Mouse (Mus musculus) liver, postnatal 0 days (tissue): ENCODE measurements at regions not wholly inside any gene's neighbourhood (a gene's known extent, or its start where the extent isn't known, plus 50 kb on each side); places are given as distances from the start of the nearest gene placed in this dataset.
A peak's percentile ranks its signal among the peaks of the same experiment; 100 is the strongest.

Experiments used
- ATAC-seq: fragments of 200-750 bp; cut with Nextera tagmentation; 2 replicates; pipeline ENCODE4 v1.8.0; 2017; ENCODE audit warnings: mild to moderate bottlenecking, moderate library complexity
- DNase-seq: peaks from one replicate; pipeline ENCODE4 v3.0.0-alpha.2; 2016
- H3K27ac ChIP-seq: fragments of 300-500 bp; sonication (generic); 2 replicates; pipeline ENCODE4 v1.5.1; 2014; ENCODE audit warnings: antibody characterized with exemption, moderate library complexity, mild to moderate bottlenecking, low read depth
- H3K27me3 ChIP-seq: fragments of 300-500 bp; sonication (generic); 2 replicates; pipeline ENCODE4 v1.6.1; 2014; ENCODE audit warnings: low read length, control low read depth, mixed read lengths; ENCODE audit not compliant: insufficient read depth
- H3K36me3 ChIP-seq: fragments of 300-500 bp; sonication (generic); replicated peaks from 2 replicates; pipeline ENCODE4 v1.6.1; 2014; ENCODE audit warnings: mild to moderate bottlenecking, control low read depth, low read length, moderate library complexity, mixed read lengths; ENCODE audit not compliant: insufficient read depth
- H3K4me1 ChIP-seq: fragments of 300-500 bp; sonication (generic); 2 replicates; pipeline ENCODE4 v1.6.1; 2014; ENCODE audit warnings: antibody characterized with exemption, mild to moderate bottlenecking, control low read depth; ENCODE audit not compliant: insufficient read depth
- H3K4me2 ChIP-seq: fragments of 300-500 bp; sonication (generic); 2 replicates; pipeline ENCODE4 v1.6.1; 2014; ENCODE audit warnings: low read depth, mild to moderate bottlenecking, low read length, moderate library complexity, mixed read lengths
- H3K4me3 ChIP-seq: fragments of 300-500 bp; sonication (generic); 2 replicates; pipeline ENCODE4 v1.5.1; 2014; ENCODE audit warnings: low read depth, low read length
- H3K9ac ChIP-seq: fragments of 300-500 bp; sonication (generic); replicated peaks from 2 replicates; pipeline ENCODE4 v1.6.1; 2014; ENCODE audit warnings: mild to moderate bottlenecking, moderate library complexity
- H3K9me3 ChIP-seq: fragments of 300-500 bp; sonication (generic); 2 replicates; pipeline ENCODE4 v1.6.1; 2016; ENCODE audit warnings: mild to moderate bottlenecking, control low read depth, low read length, mixed read lengths
- CTCF ChIP-seq: sonication (generic); IDR thresholded peaks from 2 replicates; pipeline ENCODE4 v1.5.1; 2016; ENCODE audit warnings: antibody characterized with exemption, low read depth
- EP300 ChIP-seq: IDR thresholded peaks from 2 replicates; pipeline ENCODE4 v1.6.1; 2016; ENCODE audit warnings: antibody characterized with exemption, low read depth, mild to moderate bottlenecking
- WGBS: fragments of 180-500 bp; shearing (Covaris S2); extraction: QIAGEN DNeasy Blood & Tissue Kit; methylation state at CpG from one replicate; pipeline ENCODE4 v1.1.7; 2014; ENCODE audit not compliant: insufficient replicate concordance; 5-methylcytosine and 5-hydroxymethylcytosine counted together

GRCm38 (mm10) chr4:95417075-95417474 is 140.2 kb upstream of the Fggy start:
- no peak for TF ChIP-seq CTCF
- Histone ChIP-seq H3K4me3 (no peak overlapping the region), H3K4me2 (no peak overlapping the region), H3K9me3 (no peaks in the 10 kb centered on the region), H3K4me1 (no peaks in the 10 kb centered on the region), H3K9ac (no peak overlapping the region), H3K27ac (no peak overlapping the region), H3K36me3 (no peaks in the 10 kb centered on the region), H3K27me3 (no peaks in the 10 kb centered on the region)
- no peak for ATAC-seq
- DNase-seq, result no peak
- 24% methylated on average over 2 of the region's 2 CpGs for WGBS

GRCm38 (mm10) chr4:95426563-95426962 is 130.7 kb upstream of the Fggy start:
- no peaks in the 10 kb centered on the region for H3K36me3 ChIP-seq
- no peak for ATAC-seq
- no peak overlapping the region for H3K4me2 ChIP-seq
- no peak overlapping the region for H3K9ac ChIP-seq
- H3K27me3 ChIP-seq, result no peaks in the 10 kb centered on the region
- TF ChIP-seq CTCF (no peak), EP300 (no peak)
- H3K4me3 ChIP-seq, result no peak overlapping the region
- no peaks in the 10 kb centered on the region for H3K4me1 ChIP-seq
- no peak overlapping the region for H3K27ac ChIP-seq
- no peak for DNase-seq
- no peaks in the 10 kb centered on the region for H3K9me3 ChIP-seq
- WGBS, result 41% methylated on average over 1 of the region's 1 CpGs

DNA sequence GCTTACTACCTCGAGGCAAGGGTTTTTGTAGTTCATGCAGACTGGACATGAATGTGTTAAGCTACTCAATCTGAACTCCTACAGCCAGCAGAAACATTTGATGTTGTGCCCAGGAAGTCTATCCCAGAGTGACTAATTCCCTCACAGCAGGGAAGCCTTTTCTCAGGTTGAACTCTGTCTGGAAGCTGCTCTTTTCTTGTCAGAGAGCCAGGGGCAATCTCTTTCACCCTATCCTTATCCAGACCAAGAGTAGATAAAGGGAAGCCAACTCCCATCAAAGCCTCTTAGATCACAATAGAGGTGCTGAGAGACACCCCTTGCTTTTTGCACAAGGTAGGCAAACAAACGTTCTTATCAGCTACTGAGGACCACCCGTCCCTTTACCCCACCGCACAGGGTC is 122.8 kb upstream of the Fggy start:
- Histone ChIP-seq H3K4me2 (no peak overlapping the region), H3K9me3 (no peaks in the 10 kb centered on the region), H3K4me3 (no peak overlapping the region), H3K36me3 (no peaks in the 10 kb centered on the region), H3K27ac (no peak overlapping the region), H3K4me1 (no peaks in the 10 kb centered on the region), H3K27me3 (no peaks in the 10 kb centered on the region), H3K9ac (no peak overlapping the region)
- no peak for DNase-seq
- TF ChIP-seq CTCF (no peak), EP300 (no peak)
- WGBS, result 42% methylated on average over 4 of the region's 4 CpGs
- ATAC-seq, result no peak

GRCm38 (mm10) chr4:95435080-95435479 is 122.2 kb upstream of the Fggy start:
- Histone ChIP-seq H3K4me3 (no peak overlapping the region), H3K9ac (no peak overlapping the region), H3K36me3 (no peaks in the 10 kb centered on the region), H3K27me3 (no peaks in the 10 kb centered on the region), H3K4me1 (no peaks in the 10 kb centered on the region), H3K4me2 (no peak overlapping the region), H3K27ac (no peak overlapping the region), H3K9me3 (no peaks in the 10 kb centered on the region)
- ATAC-seq (no peak), DNase-seq (no peak)
- TF ChIP-seq CTCF (no peak), EP300 (no peak)
- WGBS, result 64% methylated on average over 4 of the region's 4 CpGs

GRCm38 (mm10) chr4:95439834-95440233 is 117.5 kb upstream of the Fggy start:
- H3K4me3 ChIP-seq, result no peak overlapping the region
- no peaks in the 10 kb centered on the region for H3K9me3 ChIP-seq
- no peaks in the 10 kb centered on the region for H3K36me3 ChIP-seq
- TF ChIP-seq CTCF (no peak), EP300 (no peak)
- H3K27me3 ChIP-seq, result no peaks in the 10 kb centered on the region
- no peak for ATAC-seq
- H3K9ac ChIP-seq, result no peak overlapping the region
- WGBS, result 40% methylated on average over 1 of the region's 1 CpGs
- H3K4me2 ChIP-seq, result no peak overlapping the region
- no peak overlapping the region for H3K27ac ChIP-seq
- DNase-seq, result no peak
- no peaks in the 10 kb centered on the region for H3K4me1 ChIP-seq

DNA sequence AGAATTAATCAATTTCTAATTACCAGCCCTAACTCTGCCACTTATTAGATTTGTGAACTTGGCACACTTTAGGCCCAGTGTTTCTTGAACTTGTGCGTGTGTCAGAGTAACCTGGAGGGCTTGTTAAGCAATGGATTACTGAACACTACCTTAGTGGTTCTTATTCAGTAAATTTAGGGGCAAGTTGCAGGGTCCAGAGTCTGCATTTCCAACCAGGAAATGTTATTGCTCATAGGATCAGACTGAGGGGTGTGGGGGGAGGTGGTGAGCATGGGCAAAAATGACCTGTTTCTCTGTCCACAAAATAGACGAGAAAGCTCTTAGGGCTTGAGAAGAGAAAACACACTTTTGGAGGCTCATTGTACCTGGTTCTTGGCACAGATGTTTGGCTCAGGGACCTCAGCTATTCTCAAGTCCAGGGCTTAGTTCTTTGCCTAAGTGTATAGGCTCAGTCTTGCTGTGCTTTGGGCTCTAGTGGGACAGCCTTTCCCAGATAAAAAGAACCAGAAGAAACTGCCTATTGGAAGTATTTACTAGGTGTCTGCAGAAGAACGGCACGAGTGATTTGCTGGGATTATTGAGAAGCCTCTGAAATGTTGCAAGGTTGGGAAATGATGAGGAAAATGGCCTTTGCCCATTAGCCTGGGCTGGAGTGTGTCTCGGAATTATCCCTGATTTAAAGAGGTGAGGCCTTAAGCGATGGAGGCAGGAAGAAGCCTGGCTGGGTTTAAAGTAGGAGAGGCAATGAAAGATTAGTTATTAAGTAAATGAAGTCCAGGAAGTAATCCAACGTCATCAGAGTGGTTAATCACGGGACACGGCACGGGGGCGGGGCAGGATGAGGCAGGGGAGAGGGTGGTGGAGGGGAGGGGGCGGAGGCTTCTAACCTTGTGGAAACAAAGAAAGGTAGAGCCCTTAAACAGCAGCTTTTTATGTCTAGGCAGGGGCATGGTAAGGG is 113.2 kb upstream of the Fggy start:
- no peak overlapping the region for H3K27ac ChIP-seq
- no peaks in the 10 kb centered on the region for H3K4me1 ChIP-seq
- H3K4me2 ChIP-seq, result no peak overlapping the region
- TF ChIP-seq EP300 (no peak), CTCF (no peak)
- WGBS, result 58% methylated on average over 12 of the region's 12 CpGs
- no peaks in the 10 kb centered on the region for H3K9me3 ChIP-seq
- H3K9ac ChIP-seq, result no peak overlapping the region
- H3K36me3 ChIP-seq, result no peaks in the 10 kb centered on the region
- H3K4me3 ChIP-seq, result no peak overlapping the region
- no peaks in the 10 kb centered on the region for H3K27me3 ChIP-seq
- ATAC-seq (no peak), DNase-seq (peak; percentile 19)
